Mouse (Mus musculus) CD4-positive, CD25-positive, alpha-beta regulatory T cell, adult 2 months (primary cell): ENCODE data around the gene Drp2.

Experiments
- DNase-seq: peaks from one replicate; pipeline ENCODE4 v3.0.0-alpha.2; 2012; ENCODE audit warnings: low read depth, low spot score

Drp2 gene

DNA sequence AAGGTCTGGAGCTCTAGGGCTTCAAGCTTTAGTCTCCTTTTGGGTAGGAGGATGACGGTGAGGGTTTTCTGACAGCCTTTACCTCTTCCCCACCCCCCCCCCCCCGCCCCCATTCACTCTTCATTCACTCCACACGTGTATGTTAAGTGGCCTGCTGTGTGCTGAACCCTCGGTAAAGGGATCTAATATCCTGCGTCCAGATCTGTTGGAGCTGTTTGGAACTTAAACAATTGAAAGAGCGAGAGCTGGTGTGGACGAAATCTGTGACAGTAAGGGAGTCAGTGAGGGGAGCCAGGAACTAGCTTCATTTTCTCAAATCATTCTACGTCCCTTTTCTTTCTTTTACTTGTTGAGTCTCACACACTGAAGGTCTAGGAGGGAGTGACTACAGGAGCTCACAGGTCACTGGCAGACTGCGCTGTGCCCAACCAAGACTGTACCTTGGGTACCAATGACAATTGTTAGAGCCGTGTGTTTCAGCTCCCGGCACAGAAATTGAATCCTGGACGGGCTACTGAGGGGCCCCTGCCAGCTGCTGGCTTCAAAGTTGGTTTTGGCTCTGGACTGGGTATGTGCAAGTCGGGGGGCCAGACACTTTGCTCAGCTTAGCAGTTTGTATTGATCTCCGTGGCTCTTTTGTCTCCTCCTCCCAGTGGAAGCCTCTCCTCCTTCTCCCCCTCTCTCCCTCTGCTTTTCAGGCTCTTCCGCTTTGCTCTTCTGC lies at the start of gene Drp2:
Gene Drp2, plus strand, starts transcription at position 689 of the 721 bp plus-strand sequence.
- DNase-seq = no peak

DNA sequence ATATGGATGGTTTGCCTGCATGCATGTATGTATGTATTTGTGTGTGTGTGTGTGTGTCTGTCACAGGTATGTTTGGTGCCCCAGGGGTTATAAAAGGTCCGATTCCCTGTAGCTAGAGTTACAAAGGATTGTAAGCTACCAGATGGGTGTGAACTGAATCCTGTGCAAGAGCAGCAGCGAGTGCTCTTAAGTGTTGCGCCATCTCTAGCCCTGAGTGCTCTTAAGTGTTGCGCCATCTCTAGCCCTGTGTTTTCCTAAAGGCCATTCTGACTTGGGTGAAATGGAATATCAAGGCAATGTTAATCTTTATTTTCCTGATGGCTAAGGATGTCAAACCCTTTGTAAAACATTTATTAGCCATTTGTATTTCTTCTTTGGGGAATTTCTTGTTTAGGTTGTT lies 45.0 kb upstream of the Drp2 start:
- DNase-seq = no peak

DNA sequence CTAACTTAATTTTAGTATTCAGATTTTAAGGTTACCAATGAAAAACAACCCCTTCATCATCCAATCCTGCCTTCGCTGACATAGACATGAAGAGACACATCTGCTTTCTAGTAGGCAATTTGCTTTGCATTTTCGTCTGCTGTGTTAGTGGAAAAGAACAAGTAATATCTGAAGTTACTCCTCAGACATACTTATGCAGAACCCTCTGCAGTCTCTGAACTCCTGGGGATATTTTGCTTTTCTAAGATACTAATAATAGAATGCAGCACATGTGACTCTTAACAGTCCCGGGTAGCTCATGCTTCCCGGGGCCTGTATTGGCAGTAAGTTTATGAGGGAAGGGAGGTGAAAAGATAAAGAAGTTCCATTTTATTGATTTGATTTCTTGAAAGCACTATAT lies 42.2 kb upstream of the Drp2 start:
- DNase-seq = no peak

DNA sequence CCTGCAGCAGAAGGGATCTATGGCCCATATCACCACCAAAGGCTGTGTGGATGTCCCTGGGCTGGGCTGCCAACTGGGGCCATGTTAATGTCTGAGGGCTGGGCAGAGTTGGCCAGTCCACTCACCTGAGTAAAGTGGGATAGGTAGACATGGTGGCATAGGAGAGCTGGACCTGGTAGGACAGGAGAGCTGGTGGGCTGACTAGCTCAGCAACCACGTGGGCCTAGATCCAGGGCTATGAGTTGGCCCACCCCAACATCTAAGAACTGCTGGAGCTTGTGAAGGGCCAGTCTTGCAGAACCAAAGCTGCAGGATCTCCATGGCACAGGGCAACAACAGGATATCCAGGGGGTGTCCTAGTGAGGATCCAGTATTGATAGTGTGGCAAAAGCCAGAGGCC lies 38.9 kb upstream of the Drp2 start:
- no peak for DNase-seq

DNA sequence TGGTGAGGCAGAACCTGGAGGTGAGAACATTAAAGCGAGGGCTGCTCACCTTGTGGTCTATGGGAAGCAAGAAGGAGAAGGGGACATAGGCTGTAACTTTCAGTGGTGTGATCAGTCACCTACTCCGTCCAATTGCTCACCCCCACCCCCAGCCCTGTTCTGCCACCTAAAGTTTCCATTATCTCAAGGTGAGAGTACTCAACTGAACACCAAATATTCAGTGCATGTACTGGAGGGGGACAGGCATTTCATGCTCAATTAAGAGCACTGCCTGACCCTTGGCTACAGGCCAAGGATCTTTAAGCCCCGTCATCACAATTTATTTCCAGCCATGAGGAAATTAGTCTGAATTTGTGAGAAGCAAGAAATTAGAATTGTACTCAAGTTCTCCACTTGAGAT lies 37.8 kb upstream of the Drp2 start:
- no peak for DNase-seq

DNA sequence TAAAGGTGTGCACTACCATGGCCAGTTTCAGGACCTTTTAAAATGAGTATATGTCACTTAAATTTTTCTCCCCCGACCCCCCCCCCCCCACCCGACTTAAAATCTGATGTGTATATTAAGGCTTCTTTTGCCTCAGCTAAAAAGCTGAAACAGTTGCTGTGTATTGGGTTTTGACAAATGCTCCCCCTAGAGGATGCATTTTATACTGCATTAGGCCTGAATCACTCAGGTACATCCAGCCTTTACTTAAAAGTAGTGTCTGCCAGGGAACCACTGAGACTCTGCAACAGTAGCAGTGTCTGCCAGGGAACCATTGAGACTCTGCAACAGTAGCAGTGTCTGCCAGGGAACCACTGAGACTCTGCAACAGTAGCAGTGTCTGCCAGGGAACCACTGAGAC lies 33.1 kb upstream of the Drp2 start:
- DNase-seq = peak; percentile 58

DNA sequence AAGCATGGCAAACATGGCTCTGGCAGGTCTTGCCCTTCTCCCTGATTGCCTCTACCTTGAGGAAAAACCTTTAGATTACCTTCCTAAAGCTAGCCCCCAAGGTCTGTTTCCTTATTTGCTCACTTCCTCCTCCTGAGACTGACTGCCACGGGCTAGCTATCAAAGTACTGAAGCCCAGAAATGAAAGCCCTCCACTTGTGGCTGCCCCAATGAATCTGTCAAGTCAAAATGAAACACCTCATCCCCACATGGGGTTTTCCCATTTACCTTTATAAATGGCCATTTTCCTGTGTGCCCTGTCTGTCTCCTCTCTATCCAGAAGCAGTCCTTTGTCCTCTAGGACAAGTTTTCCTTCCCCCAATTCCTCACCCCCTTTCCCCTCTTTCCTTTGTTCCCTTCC lies 30.2 kb upstream of the Drp2 start:
- peak; percentile 28 for DNase-seq

DNA sequence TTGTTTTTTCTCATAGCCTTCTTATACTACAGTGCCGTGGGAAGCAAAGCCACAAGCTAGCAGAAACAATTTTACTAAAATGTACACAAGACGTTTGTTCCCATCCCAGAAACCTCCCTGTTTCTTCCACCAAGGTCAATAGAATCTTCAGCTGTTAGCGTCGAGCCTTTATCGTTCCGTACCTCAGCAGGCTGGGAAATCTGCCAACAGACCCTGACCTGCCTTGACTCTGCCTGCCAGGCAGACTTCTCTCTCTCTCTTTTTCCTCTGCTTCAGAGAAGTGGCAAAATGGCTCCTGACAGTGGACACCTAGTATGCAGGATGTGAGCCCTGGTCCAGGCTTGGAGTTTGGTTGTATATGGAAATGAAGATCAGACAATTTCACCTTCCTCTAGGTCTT lies 19.5 kb upstream of the Drp2 start:
- DNase-seq = no peak

DNA sequence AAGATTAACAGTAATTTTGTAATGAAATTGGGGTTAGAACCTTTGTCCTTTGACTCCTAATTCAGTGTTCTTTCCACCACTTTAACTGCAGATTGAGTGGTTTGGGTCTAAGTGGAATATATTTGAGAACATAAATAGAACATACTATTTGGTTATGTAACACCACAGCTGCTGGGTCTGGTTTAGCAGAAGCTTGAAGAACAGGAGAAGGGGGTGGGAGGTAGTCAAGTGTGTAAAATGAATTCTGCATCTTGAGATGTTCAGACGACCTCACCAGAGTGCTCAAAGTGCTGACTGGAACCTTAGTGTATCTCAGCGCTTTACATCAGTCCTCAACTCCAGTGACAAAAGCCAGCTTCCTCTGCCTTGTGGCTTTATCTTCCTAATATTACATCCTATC lies 5.4 kb upstream of the Drp2 start:
- DNase-seq = no peak

DNA sequence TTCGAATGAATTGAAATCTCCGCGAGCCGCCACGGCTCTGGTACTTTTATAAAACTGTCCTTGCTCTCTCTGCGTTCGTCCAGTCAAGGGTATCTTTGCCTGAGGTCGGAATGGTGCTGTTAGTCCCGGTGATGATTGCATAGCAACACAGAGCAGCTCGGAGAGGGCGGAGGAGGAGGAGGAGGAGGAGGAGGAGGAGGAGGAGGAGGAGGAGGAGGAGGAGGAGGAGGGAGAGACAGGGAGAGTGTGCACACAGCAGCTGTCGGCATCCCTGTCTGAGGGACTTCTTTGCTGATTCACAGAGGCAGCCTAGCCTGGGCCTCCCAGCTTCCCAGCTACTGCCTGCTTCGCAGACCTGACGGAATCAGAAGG lies 219 bp downstream of the Drp2 start:
- DNase-seq = no peak

DNA sequence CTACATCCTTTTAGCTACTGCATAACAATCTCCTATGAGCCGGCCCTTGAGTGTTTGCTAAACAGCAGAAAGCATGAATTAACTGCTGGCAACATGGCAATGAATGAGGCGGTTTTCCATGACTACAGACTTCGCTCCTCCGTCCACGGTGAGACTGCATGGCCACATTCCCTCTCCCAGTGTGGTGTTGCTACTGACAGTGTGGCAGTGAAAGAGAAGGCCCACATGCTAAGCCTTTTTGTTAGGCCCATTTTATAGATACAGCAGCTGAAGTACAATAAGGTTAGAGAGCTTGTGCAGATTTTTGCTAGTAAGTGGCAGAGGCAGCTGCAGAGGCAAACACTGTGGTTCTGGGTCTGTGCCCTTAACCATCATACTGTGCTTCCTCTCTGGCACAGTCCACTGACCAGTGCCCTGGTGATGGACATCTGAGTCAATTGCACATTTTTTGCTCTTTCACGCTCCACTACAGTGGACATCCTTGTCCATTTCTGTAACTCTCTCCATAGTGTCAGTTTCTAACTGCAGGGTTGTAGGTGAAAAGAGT lies 5.1 kb downstream of the Drp2 start:
- no peak for DNase-seq

DNA sequence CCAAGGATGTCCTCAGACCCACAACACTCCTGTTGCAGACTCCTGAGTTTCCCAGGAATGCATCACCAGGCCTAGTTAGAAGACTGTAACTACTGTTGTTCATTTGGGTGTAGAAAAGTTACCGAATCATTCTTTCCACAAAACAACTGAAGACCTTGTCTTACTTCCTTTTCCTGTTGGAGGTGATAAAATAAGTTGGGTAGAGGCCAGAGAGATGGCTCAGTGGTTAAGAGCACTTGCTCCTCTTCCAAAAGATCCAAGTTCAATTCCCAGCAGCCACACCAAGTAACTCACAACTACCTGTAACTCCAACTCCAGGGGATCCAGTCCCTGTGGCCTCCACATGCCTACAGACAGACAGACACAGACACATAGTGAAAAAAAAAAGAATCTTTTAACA lies 7.7 kb downstream of the Drp2 start:
- no peak for DNase-seq

DNA sequence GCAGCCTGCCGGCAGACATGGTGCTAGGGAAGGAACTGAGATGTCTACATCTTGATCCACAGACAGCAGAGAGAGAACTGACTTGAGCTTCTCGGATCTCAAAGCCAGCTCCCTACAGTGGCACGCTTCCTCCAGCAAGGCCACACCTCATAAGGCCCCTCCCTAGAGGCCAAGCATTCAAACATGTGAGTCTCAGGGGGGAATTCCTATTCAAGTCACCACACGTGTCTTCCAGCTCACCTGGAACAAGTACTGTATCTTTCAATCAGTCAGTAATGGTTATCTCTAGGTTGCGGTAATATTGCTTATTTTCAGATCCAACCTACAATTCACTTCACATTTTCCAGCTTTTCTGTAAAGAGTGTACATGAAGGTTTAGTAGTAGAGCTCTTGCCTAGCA lies 15.7 kb downstream of the Drp2 start:
- no peak for DNase-seq

DNA sequence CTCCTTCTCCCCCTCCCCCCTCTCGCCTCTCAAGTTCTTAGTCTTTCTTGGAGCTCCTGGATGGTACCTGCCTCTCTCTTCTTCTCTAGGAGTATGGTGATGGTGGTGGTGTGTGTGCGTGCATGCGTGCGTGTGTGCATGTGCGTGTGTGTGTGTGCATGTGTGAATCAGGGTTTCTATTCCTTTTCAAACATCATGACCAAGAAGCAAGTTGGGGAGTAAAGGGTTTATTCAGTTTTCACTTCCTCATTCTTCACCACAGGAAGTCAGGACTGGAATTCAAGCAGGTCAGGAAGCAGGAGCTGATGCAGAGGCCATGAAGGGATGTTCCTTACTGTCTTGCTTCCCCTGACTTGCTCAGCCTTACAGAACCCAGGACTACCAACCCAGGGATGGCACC lies 19.9 kb downstream of the Drp2 start:
- DNase-seq = no peak

DNA sequence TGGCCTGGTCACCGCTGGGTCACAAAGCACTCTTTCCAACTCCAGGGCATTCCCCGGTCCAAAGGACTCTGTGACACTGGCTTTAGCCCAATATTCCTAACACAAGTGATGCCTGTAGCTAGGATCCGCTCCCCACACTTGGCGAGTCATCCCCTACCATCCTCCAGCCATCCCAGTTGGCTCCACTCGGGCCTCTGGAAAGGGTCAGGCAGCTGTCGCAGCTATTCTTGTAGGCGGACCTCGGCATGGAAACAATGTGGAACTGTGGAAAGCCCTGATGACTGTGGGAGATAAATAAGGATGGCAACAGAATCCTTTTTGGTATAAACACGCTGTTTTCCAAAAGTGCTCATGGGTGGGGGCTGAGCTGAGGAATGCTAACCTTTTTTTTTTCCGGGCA lies 21.4 kb downstream of the Drp2 start:
- no peak for DNase-seq

DNA sequence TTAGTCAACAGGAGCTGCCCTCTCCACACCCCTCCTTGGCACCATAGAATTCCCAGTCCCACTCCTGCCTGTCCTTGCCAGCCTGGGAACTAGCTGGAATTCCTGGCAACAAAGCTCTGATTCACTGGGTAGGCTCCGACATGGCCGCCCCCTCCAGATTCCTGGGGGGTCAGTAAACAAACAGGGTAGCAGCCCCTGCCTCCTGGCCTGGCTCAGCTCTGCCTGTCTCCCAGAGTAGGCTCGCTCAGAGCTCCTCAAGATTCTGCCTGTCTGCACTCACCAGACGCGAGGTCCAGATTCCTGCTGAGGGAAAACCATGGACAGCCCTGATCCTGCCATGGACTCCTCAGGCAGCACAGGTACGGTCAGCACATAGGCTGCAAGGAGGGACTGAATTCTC lies 22.5 kb downstream of the Drp2 start:
- DNase-seq = no peak

DNA sequence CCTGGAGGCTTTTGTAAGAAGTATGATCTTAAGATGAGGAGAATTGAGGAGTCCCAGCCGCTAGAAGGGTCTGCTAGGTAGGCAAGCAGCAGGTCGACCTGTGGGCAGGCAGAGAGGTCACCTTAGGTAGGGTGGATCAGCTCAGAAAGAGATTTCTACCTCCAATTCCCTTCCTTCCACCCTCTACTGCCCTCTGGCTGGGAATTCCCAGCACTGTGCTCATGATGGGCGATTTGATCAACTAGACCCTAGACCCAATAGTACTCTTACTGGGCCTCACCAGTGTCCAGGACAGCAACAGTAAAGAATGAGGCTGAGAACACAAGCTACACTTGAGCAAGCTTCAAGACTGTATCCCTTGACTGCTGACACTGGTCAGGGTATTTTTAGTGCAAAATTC lies 23.0 kb downstream of the Drp2 start:
- no peak for DNase-seq

DNA sequence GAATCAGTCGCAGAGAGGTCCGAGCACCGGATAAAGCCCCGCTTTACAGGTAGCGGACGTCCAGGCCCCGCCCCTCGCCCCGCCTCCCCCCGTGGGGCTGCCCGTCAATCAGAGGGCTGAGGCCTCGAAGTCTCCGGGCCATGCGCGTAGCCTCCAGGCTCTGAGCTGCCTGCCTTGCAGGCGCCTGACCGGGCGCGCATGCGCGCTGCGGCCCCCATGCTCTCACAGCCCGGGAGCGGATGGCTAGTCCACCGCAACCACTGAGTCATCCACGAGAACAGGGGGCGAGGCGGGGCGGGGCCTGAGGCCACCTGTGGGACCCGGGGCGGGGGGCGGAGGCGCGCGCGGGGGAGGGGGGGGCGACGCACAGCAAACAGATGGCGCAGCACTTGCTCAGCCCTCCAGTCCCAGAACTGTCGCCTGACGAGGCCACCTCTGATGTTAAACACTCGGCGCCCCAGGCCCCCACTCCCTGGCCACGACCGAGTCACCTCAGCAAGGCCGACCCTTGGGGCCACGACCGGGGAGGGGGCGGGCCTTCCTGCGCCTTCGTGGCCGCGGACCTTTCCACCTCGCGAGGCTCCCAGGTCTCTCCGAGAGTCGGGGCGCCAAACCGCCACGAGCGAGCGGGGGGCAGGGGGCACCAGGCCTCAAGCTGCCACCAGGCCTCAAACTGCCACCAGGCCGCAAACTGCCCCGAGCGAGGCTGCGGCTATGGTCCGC lies 70.8 kb downstream of the Drp2 start:
- no peak for DNase-seq

DNA sequence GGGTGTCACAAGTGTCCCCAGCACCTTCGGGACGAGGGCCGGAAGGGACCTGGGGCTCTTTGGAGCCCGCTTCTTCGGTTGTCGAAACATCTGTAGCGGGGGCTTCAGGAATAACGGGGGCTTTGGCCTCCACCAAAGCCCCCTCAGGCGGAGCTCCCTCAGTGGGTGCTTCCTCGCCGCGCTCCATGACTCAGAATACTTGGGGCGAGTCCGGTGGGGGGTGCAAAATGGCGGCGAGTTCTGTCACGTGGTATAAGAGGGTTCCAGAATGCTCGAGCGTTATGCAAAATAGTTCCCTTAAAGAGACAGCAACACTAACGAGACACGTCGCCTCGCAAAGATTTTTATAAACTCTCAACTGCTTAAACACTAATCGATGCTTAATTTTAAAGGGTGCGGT lies 71.9 kb downstream of the Drp2 start, which contains the start of gene Taf7l:
Gene Taf7l, minus strand, starts transcription at position 201 of the 400 bp plus-strand sequence.
- DNase-seq = no peak

DNA sequence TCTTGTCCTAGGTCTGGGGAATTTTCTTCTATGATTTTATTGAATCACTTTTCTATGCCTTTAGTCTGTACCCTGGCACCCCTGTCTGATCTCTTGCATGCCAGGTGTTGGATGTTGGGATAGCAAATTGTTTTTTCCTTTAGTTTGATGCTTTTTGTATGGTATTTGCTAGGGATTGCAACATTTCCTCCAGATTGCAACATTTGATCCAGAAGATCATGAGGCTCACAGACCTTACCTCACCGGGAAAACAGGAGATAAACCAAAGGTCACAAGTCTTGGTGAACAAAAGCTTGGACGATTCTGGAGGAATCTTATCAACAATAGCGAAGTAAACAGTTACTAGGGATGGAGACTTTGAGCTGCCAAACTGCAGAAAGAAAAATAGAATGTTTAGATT lies 77.4 kb downstream of the Drp2 start:
- no peak for DNase-seq

DNA sequence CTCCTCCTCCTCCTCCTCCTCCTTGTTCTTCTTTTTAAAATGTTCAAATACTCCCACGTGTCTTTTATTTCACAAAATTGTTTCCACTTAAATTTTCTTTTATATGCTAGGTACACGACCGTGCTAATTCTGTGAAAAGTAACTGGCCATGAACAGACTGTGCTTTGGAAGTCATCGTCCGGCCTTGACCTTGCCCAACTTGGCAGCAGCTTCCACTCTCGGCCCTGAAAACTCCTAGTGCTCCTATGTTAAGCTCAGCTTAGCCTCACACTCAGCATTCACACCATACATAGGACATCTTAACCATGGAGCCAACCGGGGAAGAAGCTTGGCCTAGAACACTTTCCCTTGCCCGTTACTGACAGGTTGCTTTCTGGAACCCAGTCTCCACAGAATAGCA lies 96.3 kb downstream of the Drp2 start:
- no peak for DNase-seq
